Mouse (Mus musculus) olfactory bulb, adult 2 months (tissue): ENCODE measurements around the gene Palm3.

Source experiments
- CTCF ChIP-seq: fragments of 200-500 bp; IDR thresholded peaks from 2 replicates; pipeline ENCODE4 v1.5.1; 2012; ENCODE audit warnings: low read depth, mild to moderate bottlenecking, low read length, moderate library complexity; ENCODE audit not compliant: insufficient read depth
- POLR2A ChIP-seq: fragments of 200-500 bp; IDR thresholded peaks from 2 replicates; pipeline ENCODE4 v1.6.1; 2012; ENCODE audit warnings: mild to moderate bottlenecking, low read depth, low read length, moderate library complexity; ENCODE audit not compliant: insufficient read depth

DNA sequence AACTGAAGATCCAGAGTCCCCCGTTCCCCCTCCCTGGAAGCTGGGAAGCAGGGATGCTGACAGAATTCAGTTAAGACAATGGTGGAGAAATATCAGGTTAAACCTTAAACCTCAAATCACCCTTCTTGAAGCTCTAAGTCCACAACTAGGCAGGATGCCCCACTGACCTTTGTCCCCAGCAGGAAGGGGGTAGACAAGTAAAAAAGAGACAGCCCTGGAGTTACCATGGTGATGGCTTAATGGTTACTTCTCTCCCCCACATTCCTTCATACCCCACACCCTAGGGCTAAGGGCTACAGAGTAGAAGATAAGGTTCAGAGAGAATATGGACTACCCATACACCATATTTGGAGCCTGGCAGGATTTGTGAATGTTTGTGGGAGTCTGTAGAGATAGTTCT is 2.4 kb downstream of the Palm3 start:
- no peak for TF ChIP-seq CTCF
- no peak for TF ChIP-seq POLR2A
